Mouse (Mus musculus) ovary, adult 18-20 months (tissue): ENCODE data around the gene Foxo3.
A peak's percentile ranks its signal among the peaks of the same experiment; 100 is the strongest.

Experiments
- DNase-seq: peaks from one replicate; pipeline ENCODE4 v3.0.0; 2022; ENCODE audit warnings: low spot score, mixed read lengths

The Foxo3 gene

GRCm38 (mm10) chr10:42225184-42225935 lies 51.2 kb downstream of the Foxo3 start:
- DNase-seq = no peak

DNA sequence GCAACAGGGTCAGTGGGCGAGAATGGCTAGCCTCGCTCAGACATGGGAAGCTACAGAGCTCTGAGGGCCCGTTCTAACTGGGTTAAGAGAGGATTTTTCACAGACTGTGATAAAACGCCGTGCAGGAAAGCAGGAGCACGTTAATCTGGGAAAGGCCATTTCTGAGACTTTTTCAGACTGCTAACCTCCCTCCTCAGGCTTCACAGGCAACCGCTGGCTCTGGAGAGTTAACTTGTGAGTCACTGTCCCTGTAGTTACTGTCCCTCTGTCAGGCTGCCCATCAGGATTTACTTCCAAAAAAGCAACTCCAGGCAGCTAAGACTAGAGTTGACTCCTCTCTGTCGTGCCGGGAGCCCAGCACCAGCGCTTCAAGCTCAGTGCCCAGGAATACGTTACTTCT lies 54.6 kb downstream of the Foxo3 start:
- DNase-seq = no peak

- DNase-seq = no peak
These were observed 55.2 kb downstream of the Foxo3 start for GRCm38 (mm10) chr10:42221136-42221891.

DNA sequence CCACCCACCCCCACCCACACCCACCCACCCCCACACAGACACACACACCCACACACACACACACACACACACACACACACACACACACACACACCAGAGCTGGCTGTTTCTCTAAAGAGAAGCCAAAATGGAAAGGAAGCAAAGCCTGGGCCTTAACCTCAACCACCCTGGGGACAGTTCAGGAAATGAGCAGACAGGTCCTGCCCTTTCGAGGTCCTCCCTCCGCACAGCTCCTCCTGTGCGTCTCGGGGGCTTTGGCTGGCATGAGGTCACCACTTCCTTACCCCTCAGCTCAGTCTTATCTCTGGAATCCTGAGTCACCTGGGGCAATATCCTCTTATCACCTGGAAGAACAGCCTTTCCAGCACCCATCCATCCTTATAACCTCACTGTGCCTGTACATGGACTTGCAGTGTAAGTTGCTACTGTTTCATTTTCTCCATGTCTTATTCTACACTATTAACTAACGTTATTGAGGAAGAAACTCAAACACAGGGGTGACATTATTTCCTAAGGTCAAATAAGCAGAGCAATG lies 56.1 kb downstream of the Foxo3 start:
- DNase-seq = no peak

DNA sequence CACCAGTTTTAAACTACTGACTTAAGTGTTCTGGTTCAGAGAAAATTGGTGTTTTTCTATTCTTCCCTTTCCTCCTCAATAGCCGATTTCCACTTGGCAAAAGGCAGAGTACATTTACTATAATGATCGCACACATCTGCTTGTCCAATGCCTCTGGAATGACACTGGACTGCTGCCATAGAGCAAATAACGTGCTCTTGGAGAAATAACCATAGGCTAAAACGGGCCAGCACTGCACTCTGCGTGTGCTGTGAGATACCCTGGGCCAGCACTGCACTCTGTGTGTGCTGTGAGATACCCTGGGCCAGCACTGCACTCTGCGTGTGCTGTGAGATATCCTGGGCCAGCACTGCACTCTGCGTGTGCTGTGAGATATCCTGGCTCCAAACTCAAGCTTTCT lies 65.1 kb downstream of the Foxo3 start:
- no peak for DNase-seq

DNA sequence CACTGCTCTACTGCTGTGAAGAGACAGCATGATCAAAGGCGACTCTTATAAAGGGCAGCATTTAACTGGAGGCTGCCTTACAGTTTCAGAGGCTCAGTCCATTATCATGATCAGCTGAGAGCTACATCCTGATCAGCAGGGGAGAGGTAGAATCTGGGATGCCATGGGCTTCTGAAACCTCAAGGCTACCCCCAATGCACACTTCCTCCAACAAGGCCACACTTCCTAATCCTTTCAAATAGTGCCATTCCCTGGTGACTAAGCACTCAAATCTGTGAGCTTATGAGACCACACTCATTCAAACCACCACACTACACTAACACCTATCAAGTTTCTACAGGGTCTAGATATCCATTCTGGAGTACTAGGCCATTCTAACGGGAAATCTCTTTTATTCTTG lies 65.9 kb downstream of the Foxo3 start:
- no peak for DNase-seq

DNA sequence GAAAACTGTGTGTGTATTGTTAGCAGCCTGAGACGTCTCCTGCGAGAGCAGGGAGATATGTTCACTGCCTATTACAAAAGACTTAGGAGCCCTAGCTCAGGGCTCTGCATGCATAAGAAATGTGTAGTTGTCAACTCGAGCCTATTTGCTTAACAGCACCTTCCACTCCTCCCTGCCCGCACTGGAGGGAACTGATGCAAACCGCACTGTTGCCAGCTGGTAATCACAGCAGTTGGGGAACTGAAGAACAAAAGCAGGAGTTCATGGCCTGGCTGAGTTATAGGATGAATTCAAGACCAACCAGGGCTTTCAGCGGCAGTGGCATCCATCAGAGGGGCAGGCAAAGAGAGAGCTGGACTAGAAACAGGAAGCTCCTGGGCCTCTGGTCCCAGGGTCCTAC lies 66.7 kb downstream of the Foxo3 start:
- DNase-seq = no peak

- no peak for DNase-seq
These were observed 68.9 kb downstream of the Foxo3 start for GRCm38 (mm10) chr10:42207612-42208011.

- peak; percentile 26 for DNase-seq
These were observed 71.7 kb downstream of the Foxo3 start for GRCm38 (mm10) chr10:42204768-42205412.

DNA sequence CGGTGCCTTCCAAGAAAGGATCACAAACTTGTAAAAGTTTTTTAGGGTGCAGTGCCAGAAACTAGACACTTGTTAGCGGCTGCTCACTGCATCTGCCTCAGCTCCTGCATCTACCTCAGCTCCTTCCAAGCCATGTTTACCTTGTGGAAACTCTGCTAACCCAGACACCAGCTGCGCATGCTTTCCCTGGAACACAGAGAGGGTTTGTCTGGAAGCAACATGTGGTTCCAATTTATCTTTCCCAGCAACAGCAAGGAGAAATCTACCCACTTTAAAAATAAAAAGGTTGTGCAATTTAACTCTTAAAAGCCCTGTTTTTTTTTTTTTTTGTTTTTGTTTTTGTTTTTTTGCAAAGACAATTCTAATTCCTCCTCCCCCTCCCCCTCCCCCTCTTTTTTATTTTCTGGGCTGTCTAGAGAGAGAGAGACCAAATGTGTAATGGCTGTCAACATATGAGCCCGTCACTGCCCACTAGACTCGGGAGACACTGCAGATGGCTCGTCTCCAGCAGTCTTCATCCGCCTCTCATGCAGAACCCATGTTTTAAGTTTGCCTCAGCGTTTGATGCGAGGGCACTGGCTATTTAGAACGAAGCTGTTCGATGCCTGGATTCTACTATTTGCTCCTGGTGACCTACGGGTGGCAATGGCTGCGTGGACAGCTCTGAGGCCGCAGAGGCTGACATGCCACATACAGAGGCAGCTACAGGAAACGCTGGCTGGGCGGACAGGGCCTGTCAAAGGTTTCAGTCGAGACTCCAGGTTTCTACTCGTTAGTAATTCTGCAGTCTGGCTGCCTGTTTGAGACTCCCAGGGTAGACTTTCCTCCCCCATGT lies 73.0 kb downstream of the Foxo3 start:
- no peak for DNase-seq

DNA sequence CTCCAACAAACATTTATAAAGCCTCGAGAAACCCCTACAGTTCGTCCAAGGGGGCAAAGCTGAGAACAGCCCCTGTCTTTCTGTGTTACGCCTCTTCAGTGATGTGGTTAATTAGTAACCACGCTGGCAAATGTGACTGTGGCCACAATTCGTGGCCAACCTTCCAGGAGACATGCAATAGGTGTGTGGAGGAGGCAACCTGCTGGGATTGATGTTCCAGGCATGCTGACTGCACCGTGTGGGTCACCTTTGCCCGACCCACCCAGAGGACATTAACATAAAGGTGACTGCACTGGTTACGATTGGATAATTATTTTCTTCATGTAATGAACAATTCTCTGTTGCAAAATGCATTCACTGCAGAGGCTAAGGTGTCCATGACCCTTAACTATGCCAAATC lies 74.0 kb downstream of the Foxo3 start:
- DNase-seq = no peak

DNA sequence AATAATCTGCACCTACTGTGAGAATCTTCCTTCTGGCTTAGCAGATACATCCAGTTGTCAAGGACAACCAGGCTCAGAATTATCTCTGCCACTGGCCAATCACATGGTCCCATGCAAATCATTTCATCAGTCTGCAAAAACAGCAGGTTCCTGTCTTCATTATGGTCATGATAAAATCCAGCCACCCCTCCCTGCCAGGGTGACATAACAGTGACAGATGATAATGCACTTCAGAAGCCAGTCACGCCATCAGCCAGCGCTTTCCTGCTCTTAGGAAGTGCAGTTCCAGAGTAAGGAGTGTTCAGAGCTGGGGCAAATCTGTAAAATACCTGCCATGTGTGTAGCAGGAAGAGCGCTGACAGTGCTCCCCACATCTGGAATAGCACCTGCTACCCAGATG lies 77.1 kb downstream of the Foxo3 start:
- DNase-seq = no peak

- DNase-seq = no peak
These were observed 77.9 kb downstream of the Foxo3 start for GRCm38 (mm10) chr10:42198682-42199081.

DNA sequence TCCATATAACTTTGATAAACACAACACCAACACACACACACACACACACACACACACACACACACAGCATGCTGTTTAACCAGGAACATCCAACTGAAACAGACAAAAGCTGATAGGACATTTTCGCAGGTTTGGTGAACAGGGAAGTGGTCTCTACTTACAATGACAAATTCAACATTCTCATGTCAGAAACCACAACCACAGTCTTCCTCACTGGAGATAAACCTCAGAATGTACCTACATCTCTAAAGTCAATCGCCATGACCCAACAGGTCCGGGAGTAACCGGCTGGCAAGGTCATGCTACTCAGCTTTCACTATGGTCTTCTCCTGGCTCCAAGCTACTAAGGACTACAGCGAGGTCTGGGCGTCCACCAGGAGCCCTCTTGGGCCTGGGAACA lies 81.8 kb downstream of the Foxo3 start:
- no peak for DNase-seq

DNA sequence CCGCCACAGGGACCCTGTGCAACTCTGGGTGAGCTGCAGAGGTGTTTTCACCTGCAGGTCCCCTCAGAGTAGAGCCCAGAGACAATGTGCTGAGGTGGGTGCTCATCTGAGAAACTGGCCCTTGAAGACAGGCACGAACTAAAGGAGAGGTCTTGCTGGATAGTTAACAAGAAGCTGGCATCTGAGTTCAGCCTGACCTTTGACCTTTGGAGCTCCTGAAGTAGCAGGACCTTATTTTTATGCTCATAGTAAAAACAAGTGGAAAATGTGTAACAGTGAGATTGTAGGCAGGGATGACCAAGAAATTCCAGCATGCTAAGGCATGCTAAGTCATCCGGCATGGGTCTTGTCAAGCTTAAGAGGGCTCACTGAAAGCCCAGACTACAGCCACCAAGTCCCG lies 82.6 kb downstream of the Foxo3 start:
- no peak for DNase-seq

- no peak for DNase-seq
These were observed 83.6 kb downstream of the Foxo3 start for GRCm38 (mm10) chr10:42192951-42193350.

GRCm38 (mm10) chr10:42189674-42190434 lies 86.7 kb downstream of the Foxo3 start:
- peak; percentile 32 for DNase-seq

GRCm38 (mm10) chr10:42189037-42189436 lies 87.5 kb downstream of the Foxo3 start:
- DNase-seq = no peak

GRCm38 (mm10) chr10:42188091-42188490 lies 88.5 kb downstream of the Foxo3 start:
- no peak for DNase-seq

DNA sequence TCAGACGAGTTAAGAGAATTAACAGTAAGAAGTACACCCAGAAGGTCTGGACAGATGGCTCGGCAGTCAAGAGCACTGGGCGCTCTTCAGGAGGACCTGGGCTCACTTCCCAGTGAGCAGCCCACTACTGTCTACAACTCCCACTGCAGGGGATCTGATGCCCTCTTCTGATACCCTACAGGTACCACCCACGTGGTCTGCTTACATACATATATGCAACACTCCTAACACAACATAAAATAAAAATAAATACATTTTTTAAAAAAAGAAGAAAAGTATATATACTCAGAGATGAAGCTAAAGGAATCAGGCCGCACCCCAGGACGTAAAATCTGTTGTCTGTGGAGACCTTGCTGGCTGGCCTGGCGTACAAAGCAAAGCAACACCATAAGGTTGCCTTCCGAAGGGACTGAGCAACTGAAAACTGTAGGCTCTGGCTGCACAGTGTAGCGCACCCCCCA lies 89.6 kb downstream of the Foxo3 start:
- no peak for DNase-seq

DNA sequence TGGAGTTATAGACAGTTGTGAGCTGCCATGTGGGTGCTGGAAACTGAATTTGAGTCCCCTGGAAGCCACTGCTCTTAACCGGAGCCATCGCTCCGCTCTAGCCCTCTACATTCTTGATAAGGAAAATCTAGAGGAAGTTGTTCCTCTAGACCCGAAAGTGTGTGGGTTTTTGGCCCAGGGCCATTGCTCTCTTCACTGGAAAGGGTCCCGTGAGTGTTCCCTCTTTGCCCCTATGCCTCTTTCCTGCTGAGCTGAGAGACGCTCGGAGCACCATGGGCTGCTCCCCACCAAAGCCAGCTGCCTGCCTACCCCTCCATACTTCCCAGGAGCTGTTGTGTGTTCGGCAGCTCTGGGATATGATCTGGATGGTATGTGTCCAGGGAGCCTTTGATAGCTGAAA lies 96.2 kb downstream of the Foxo3 start:
- no peak for DNase-seq
